Mouse (Mus musculus): ENCODE data around the gene Usp32.

DNA sequence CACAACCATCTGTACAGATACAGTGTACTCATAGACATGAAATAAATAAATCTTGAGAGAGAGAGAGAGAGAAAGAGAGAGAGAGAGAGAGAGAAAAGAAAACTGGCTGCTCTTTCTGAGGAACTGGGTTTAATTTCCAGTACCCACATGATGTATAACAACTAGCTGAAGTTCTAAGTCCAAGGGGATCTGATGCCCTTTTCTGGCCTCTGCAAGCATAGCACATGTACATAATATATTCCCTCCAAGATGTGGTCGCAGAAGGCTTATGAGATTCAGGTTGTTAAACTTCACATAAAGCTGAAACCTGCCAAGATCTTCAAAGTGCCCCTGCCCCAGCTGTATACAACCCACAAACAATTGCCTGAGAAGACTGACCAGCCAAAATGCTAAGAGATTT, 144.7 kb downstream of the Usp32 start:
- TF ChIP-seq CTCF (IDR thresholded peaks at IDR 0.05) (no peak), EP300 (IDR thresholded peaks at IDR 0.05) (no peak)
